Mouse (Mus musculus) lung, adult 2 months (tissue): ENCODE results near the gene Bcl2l2. TPM values are rescaled to one million over a fixed set of nuclear protein-coding genes. Genes with fewer than 3 reads are reported as not detected.

ENCODE experiments used
- DNase-seq: peaks from one replicate; pipeline ENCODE4 v3.0.0; 2022
- H3K4me1 ChIP-seq: fragments of 200-500 bp; 2 replicates; pipeline ENCODE4 v1.6.1; 2011; ENCODE audit warnings: low read length; ENCODE audit not compliant: control insufficient read depth, insufficient read depth
- H3K4me3 ChIP-seq: fragments of 200-500 bp; replicated peaks from 2 replicates; pipeline ENCODE3; 2011; ENCODE audit warnings: low read depth, mild to moderate bottlenecking, control low read depth, low read length; ENCODE audit errors: extremely low read depth
- CTCF ChIP-seq: fragments of 200-500 bp; IDR thresholded peaks from 2 replicates; pipeline ENCODE4 v1.5.1; 2011; ENCODE audit warnings: mild to moderate bottlenecking, low read length, control low read depth; ENCODE audit not compliant: insufficient read depth
- POLR2A ChIP-seq: fragments of 200-500 bp; IDR thresholded peaks from 2 replicates; pipeline ENCODE4 v1.6.1; 2011; ENCODE audit warnings: low read depth, mild to moderate bottlenecking, control low read depth, low read length, borderline replicate concordance; ENCODE audit errors: extremely low read depth
- WGBS: fragments of 180-500 bp; shearing (Covaris S2); methylation state at CpG from one replicate; pipeline ENCODE4 v1.1.7; 2018; 5-methylcytosine and 5-hydroxymethylcytosine counted together
- polyA plus RNA-seq: library from polyadenylated mRNA; depleted of rRNA; stranded (reverse); fragments of >200 nt; gene quantifications from 2 replicates; pipeline ENCODE4 v1.2.3, GENCODE M21; 2012

Bcl2l2 gene
- polyA plus RNA-seq, 1 experiment = 70.1 TPM

DNA sequence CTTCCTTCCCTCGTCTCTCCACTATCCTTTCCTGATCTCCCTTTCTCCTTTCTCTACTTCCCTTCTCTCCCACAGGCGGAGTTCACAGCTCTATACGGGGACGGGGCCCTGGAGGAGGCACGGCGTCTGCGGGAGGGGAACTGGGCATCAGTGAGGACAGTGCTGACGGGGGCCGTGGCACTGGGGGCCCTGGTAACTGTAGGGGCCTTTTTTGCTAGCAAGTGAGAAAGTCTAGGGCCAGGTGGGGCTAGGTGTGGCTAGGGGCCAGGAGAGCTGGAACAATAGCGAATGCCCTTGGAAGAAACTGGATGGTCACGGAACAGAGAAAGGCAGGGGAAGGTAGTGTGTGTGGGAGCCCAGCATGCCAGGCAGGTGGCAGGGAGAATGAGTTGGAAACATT, 2.1 kb downstream of the Bcl2l2 start:
- 83% methylated on average over 11 of the region's 11 CpGs for WGBS
- TF ChIP-seq POLR2A = no peak
- DNase-seq = no peak
- H3K4me3 ChIP-seq = no peak overlapping the region
- H3K4me1 ChIP-seq = peaks cover 8% of the 10 kb centered on the region; the same call in 1 of the 2 replicates

GRCm38 (mm10) chr14:54892200-54892599, 9.0 kb downstream of the Bcl2l2 start, which contains the start of gene Pabpn1:
TSS of gene Pabpn1 (plus strand) at chr14:54892500.
- DNase-seq = no peak
- peak within 1 kb of the TSS; percentile 87 for H3K4me3 ChIP-seq
- 84% methylated on average over 3 of the region's 3 CpGs for WGBS
- peaks cover 5% of the 10 kb centered on the region for H3K4me1 ChIP-seq
- TF ChIP-seq CTCF (no peak), POLR2A (no peak)

GRCm38 (mm10) chr14:54893651-54894181, 10.5 kb downstream of the Bcl2l2 start:
- under 1% methylated on average over 38 of the region's 38 CpGs for WGBS
- DNase-seq = peak; percentile 98
- H3K4me1 ChIP-seq = peaks cover 5% of the 10 kb centered on the region
- peak overlapping the region; percentile 87 for H3K4me3 ChIP-seq
- TF ChIP-seq CTCF (no peak), POLR2A (peak; percentile 93; the same call in 1 of the 2 replicates)

DNA sequence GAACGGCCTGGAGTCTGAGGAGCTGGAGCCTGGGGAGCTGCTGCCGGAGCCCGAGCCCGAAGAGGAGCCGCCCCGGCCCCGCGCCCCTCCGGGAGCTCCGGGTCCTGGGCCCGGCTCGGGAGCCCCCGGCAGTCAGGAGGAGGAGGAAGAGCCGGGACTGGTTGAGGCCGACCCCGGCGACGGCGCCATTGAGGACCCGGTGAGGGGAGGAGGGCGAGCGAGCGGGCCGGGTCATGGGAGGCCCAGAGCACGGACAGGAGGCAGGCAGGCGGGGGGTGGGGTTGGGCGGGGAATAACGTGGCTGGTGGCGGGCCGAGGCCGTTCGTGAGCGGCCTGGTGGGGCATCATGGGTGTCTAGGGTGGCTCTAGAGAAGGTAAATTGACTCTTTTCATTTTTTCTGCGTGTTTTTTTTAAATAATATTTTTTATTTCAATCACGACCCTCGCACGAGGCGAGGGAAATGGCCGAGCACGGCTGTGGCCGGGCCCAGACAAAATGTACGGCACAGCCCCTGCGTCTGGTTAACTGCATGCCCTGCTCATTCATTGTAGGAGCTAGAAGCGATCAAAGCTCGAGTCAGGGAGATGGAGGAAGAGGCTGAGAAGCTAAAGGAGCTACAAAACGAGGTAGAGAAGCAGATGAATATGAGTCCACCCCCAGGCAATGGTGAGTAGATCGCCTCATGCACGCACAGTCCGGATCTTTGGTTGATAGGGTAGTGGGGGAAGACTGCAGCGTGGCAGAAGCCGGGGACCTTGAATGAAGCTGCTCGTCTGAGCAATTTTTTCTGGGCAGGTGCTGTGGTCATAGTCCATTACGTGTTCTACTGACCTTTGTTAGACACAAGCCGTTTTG, 11.3 kb downstream of the Bcl2l2 start:
- peak overlapping the region; percentile 85 for H3K4me3 ChIP-seq
- H3K4me1 ChIP-seq = peaks cover 5% of the 10 kb centered on the region
- DNase-seq = peak; percentile 77
- under 1% methylated on average over 53 of the region's 54 CpGs for WGBS
- no peak for TF ChIP-seq CTCF
- no peak for TF ChIP-seq POLR2A

DNA sequence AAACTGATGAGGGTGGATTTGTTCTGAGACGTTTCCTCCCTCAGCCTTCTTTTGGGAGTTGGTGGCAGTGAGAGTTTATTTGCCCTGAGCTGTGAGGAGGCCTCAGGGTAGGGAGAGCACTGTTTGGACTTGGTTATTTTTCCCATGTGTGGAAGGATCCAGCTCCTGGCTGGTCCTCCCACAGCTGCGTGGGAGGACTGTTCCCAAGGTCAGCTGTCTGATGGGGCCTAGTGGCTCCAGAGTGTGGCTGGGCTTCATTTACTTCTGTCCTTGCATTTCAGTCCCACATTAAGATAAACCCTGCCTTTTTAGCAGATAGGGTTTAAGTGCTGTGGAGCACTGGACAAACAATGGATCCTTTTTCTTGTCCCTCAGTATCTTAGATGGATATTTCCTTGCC, 14.3 kb downstream of the Bcl2l2 start:
- DNase-seq = no peak
- WGBS = 59% methylated on average over 2 of the region's 2 CpGs
- TF ChIP-seq POLR2A (no peak), CTCF (no peak)
- Histone ChIP-seq H3K4me3 (no peak overlapping the region), H3K4me1 (peaks cover 5% of the 10 kb centered on the region)

DNA sequence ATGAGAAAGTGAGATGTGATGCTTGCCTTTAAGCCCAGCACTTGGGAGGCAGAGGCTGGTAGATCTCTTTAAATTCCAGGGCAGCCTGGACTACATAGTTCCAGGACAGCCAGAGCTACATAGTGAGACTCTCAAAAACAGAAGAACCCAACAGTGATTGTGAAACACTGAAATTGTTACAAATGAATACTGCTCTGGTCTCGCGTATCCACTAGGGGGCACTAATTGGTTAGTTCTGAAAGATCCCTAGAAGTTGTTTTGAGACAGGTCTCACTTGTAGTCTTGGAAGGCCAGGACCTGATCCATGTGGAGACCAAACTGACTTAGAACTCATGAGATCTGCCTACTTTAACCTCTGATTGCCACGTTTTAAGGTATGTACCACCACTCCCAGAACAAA, 17.2 kb downstream of the Bcl2l2 start:
- 0% methylated on average over 3 of the region's 3 CpGs for WGBS
- TF ChIP-seq CTCF (peak; percentile 32; the same call in 1 of the 2 replicates), POLR2A (no peak)

GRCm38 (mm10) chr14:54903641-54904040, 20.5 kb downstream of the Bcl2l2 start:
- WGBS = 82% methylated on average over 4 of the region's 4 CpGs
- no peak for TF ChIP-seq CTCF
- TF ChIP-seq POLR2A = no peak

More for the DNA sequence above, 17.2 kb downstream of the Bcl2l2 start:
- H3K4me1 ChIP-seq = no peaks in the 10 kb centered on the region
- no peak overlapping the region for H3K4me3 ChIP-seq
- DNase-seq = peak; percentile 44

GRCm38 (mm10) chr14:54908682-54909081, 25.5 kb downstream of the Bcl2l2 start:
- WGBS = 60% methylated on average over 7 of the region's 7 CpGs
- peaks cover 4% of the 10 kb centered on the region for H3K4me1 ChIP-seq
- no peak for TF ChIP-seq CTCF
- TF ChIP-seq POLR2A = no peak
- H3K4me3 ChIP-seq = no peak overlapping the region
- no peak for DNase-seq

More at GRCm38 (mm10) chr14:54903641-54904040, 20.5 kb downstream of the Bcl2l2 start:
- no peak overlapping the region for H3K4me3 ChIP-seq
- no peak for DNase-seq
- no peaks in the 10 kb centered on the region for H3K4me1 ChIP-seq

- no peak for DNase-seq
- WGBS = 6% methylated on average over 67 of the region's 69 CpGs
- peaks cover 4% of the 10 kb centered on the region for H3K4me1 ChIP-seq
- no peak for TF ChIP-seq POLR2A
- no peak for TF ChIP-seq CTCF
- peak overlapping the region; percentile 70 for H3K4me3 ChIP-seq
Observed at GRCm38 (mm10) chr14:54912109-54912850, 29.1 kb downstream of the Bcl2l2 start.
